Mouse (Mus musculus) gonadal fat pad, adult 2 months (tissue): ENCODE results near the gene Krtap4-6. TPM values are rescaled to one million over a fixed set of nuclear protein-coding genes. Genes with fewer than 3 reads are reported as not detected.

Experiments used
- polyA plus RNA-seq: library from polyadenylated mRNA; depleted of rRNA; stranded (reverse); fragments of >200 nt; gene quantifications from 2 replicates; pipeline ENCODE4 v1.2.3, GENCODE M21; 2012; rRNA removed

Gene Krtap4-6
- polyA plus RNA-seq, 1 experiment = not detected

Other genes with a start within 250 kb of the Krtap4-6 start
- gene Krt12, start 243.7 kb downstream of the Krtap4-6 start, polyA plus RNA-seq = not detected in 2 replicates
- 0.30 and 0.61 TPM in 2 replicates for gene Krt20, start 227.8 kb downstream of the Krtap4-6 start, polyA plus RNA-seq
- 20.2 and 32.9 TPM in 2 replicates for gene Krt23, start 172.8 kb downstream of the Krtap4-6 start, polyA plus RNA-seq
- gene Krt39, start 144.6 kb downstream of the Krtap4-6 start, polyA plus RNA-seq = not detected in 2 replicates
- not detected in 2 replicates for gene Krt40, start 122.8 kb downstream of the Krtap4-6 start, polyA plus RNA-seq
- gene Krtap3-3, start 115.1 kb downstream of the Krtap4-6 start, polyA plus RNA-seq = 0.66 and 1.0 TPM in 2 replicates
- gene Krtap3-2, start 109.1 kb downstream of the Krtap4-6 start, polyA plus RNA-seq = not detected in 2 replicates
- gene Gm11939, start 106.5 kb downstream of the Krtap4-6 start, polyA plus RNA-seq = not detected in 2 replicates
- gene Krtap3-1, start 99.3 kb downstream of the Krtap4-6 start, polyA plus RNA-seq = not detected in 2 replicates
- not detected in 2 replicates for gene Krtap1-5, start 84.9 kb downstream of the Krtap4-6 start, polyA plus RNA-seq
- gene Krtap1-4, start 82.3 kb downstream of the Krtap4-6 start, polyA plus RNA-seq = not detected in 2 replicates
- gene Krtap1-3, start 74.6 kb downstream of the Krtap4-6 start, polyA plus RNA-seq = not detected in 2 replicates
- gene Krtap9-3, start 67.9 kb downstream of the Krtap4-6 start, polyA plus RNA-seq = not detected in 2 replicates
- not detected in 2 replicates for gene Gm11938, start 62.7 kb downstream of the Krtap4-6 start, polyA plus RNA-seq
- gene Gm11937, start 55.8 kb downstream of the Krtap4-6 start, polyA plus RNA-seq = not detected in 2 replicates
- gene Krtap2-4, start 51.1 kb downstream of the Krtap4-6 start, polyA plus RNA-seq = not detected in 2 replicates
- not detected in 2 replicates for gene Gm11562, start 45.5 kb downstream of the Krtap4-6 start, polyA plus RNA-seq
- gene Krtap4-1, start 37.7 kb downstream of the Krtap4-6 start, polyA plus RNA-seq = not detected in 2 replicates
- not detected in 2 replicates for gene Krtap4-2, start 30.9 kb downstream of the Krtap4-6 start, polyA plus RNA-seq
- not detected in 2 replicates for gene Krtap4-7, start 21.9 kb downstream of the Krtap4-6 start, polyA plus RNA-seq
- gene Gm11555, start 15.7 kb downstream of the Krtap4-6 start, polyA plus RNA-seq = not detected in 2 replicates
- gene Gm11563, start 7.0 kb downstream of the Krtap4-6 start, polyA plus RNA-seq = not detected in 2 replicates
- gene Gm14190, start 24.8 kb upstream of the Krtap4-6 start, polyA plus RNA-seq = not detected in 2 replicates
- gene Gm14180, start 68.3 kb upstream of the Krtap4-6 start, polyA plus RNA-seq = not detected in 2 replicates
- gene Gm11595, start 107.0 kb upstream of the Krtap4-6 start, polyA plus RNA-seq = not detected in 2 replicates
- not detected in 2 replicates for gene Krtap4-8, start 114.7 kb upstream of the Krtap4-6 start, polyA plus RNA-seq
- not detected in 2 replicates for gene Krtap4-9, start 119.2 kb upstream of the Krtap4-6 start, polyA plus RNA-seq
- gene Gm11596, start 127.5 kb upstream of the Krtap4-6 start, polyA plus RNA-seq = not detected in 2 replicates
- not detected in 2 replicates for gene Gm11569, start 133.0 kb upstream of the Krtap4-6 start, polyA plus RNA-seq
- not detected in 2 replicates for gene Gm11554, start 138.5 kb upstream of the Krtap4-6 start, polyA plus RNA-seq
- gene Krtap4-13, start 143.9 kb upstream of the Krtap4-6 start, polyA plus RNA-seq = not detected in 2 replicates
- gene Gm11564, start 149.7 kb upstream of the Krtap4-6 start, polyA plus RNA-seq = not detected in 2 replicates
- gene 2300003K06Rik, start 172.1 kb upstream of the Krtap4-6 start, polyA plus RNA-seq = not detected in 2 replicates
- gene Krtap4-16, start 185.6 kb upstream of the Krtap4-6 start, polyA plus RNA-seq = not detected in 2 replicates
- gene Gm11568, start 192.0 kb upstream of the Krtap4-6 start, polyA plus RNA-seq = not detected in 2 replicates
- not detected in 2 replicates for gene Gm11559, start 198.5 kb upstream of the Krtap4-6 start, polyA plus RNA-seq
- not detected in 2 replicates for gene Krtap9-1, start 207.4 kb upstream of the Krtap4-6 start, polyA plus RNA-seq
- gene Gm11567, start 213.2 kb upstream of the Krtap4-6 start, polyA plus RNA-seq = not detected in 2 replicates
- gene Krtap31-1, start 242.0 kb upstream of the Krtap4-6 start, polyA plus RNA-seq = not detected in 2 replicates
- gene Gm11565, start 248.8 kb upstream of the Krtap4-6 start, polyA plus RNA-seq = not detected in 2 replicates